Mouse (Mus musculus): ENCODE data around the gene Zbtb16.

DNA sequence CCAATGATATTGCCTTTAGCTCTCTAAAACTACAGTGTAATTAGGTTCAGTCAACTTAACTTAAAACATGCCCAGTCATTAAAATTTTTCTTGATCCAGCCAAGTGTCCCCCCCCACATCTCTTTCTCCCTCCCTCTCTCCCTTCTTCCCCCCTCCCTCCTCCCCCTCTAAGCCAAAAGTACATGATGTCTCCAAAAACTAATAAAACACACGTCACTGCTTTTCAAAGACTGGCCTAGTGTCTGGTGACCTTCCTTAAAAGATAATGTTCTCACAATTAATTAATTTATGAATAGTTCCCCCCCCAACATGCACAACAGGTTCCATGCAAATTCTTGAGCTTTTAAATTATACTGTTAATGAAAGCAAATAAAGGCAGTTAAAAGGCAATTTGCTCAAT is 48.7 kb downstream of the Zbtb16 start:
- TF ChIP-seq POLR2A (IDR thresholded peaks at IDR 0.05; ENCODE audit: control insufficient read depth in 1 of 2, insufficient read depth in 1 of 2, low read depth in 1 of 2, low read length in 2 of 2, poor library complexity in 1 of 2) (no peak), CTCF (IDR thresholded peaks at IDR 0.05 in 2 of 3, conservative IDR thresholded peaks at IDR 0.05 in 1 of 3; ENCODE audit: control insufficient read depth in 1 of 3, insufficient read depth in 1 of 3, low read depth in 2 of 3, low read length in 3 of 3, poor library complexity in 1 of 3, severe bottlenecking in 1 of 3) (no peak), ETS1 (IDR thresholded peaks at IDR 0.05; ENCODE audit: low read depth, low read length) (no peak), TBP (IDR thresholded peaks at IDR 0.05; ENCODE audit: low read depth, low read length) (no peak), TAL1 (IDR thresholded peaks at IDR 0.05; ENCODE audit: low read length) (no peak), RCOR1 (IDR thresholded peaks at IDR 0.05; ENCODE audit: low read depth, low read length) (no peak)
